Mouse (Mus musculus): ENCODE measurements around the gene Anapc15.
A peak's percentile ranks its signal among the peaks of the same experiment; 100 is the strongest.
"Not testable (repeated sequence)": the region's sequence is repeated elsewhere in the genome, so short reads cannot be mapped to it uniquely, and the experiment has no call there.

Anapc15 gene

GRCm38 (mm10) chr7:101896104-101897066, 32.9 kb downstream of the Anapc15 start:
- DNase-seq (ENCODE audit: low spot score) = peak; percentile 98

GRCm38 (mm10) chr7:101900331-101901097, 37.0 kb downstream of the Anapc15 start:
- no peak for DNase-seq (ENCODE audit: low spot score)

- DNase-seq (ENCODE audit: low spot score) = no peak
These were observed 38.5 kb downstream of the Anapc15 start for GRCm38 (mm10) chr7:101901969-101902368.

- DNase-seq (ENCODE audit: low spot score) = no peak
These were observed 39.3 kb downstream of the Anapc15 start for GRCm38 (mm10) chr7:101902846-101903245.

- peak; percentile 99 for DNase-seq (ENCODE audit: low spot score)
These were observed 42.2 kb downstream of the Anapc15 start, which contains the start of gene Lamtor1 for GRCm38 (mm10) chr7:101905561-101906286. Gene Lamtor1, plus strand, starts transcription at chr7:101905904.

GRCm38 (mm10) chr7:101906287-101906681, 42.8 kb downstream of the Anapc15 start, which contains the start of gene Tomt:
Gene Tomt, minus strand, starts transcription at chr7:101906359.
- no peak for DNase-seq (ENCODE audit: low spot score)

- DNase-seq (ENCODE audit: low spot score) = no peak
These were observed 43.2 kb downstream of the Anapc15 start for GRCm38 (mm10) chr7:101906696-101907095.

- no peak for DNase-seq (ENCODE audit: low spot score)
These were observed 44.9 kb downstream of the Anapc15 start for GRCm38 (mm10) chr7:101908367-101908766.

GRCm38 (mm10) chr7:101910138-101910537, 46.6 kb downstream of the Anapc15 start:
- DNase-seq (ENCODE audit: low spot score) = no peak

GRCm38 (mm10) chr7:101911982-101912381, 48.5 kb downstream of the Anapc15 start:
- no peak for DNase-seq (ENCODE audit: low spot score)

GRCm38 (mm10) chr7:101918071-101918470, 54.6 kb downstream of the Anapc15 start:
- DNase-seq (ENCODE audit: low spot score) = peak; percentile 63

GRCm38 (mm10) chr7:101925892-101926291, 62.4 kb downstream of the Anapc15 start:
- DNase-seq (ENCODE audit: low spot score) = not testable (repeated sequence)

GRCm38 (mm10) chr7:101928093-101928492, 64.6 kb downstream of the Anapc15 start:
- DNase-seq (ENCODE audit: low spot score) = no peak

- no peak for DNase-seq (ENCODE audit: low spot score)
These were observed 69.0 kb downstream of the Anapc15 start for GRCm38 (mm10) chr7:101932551-101932950.

GRCm38 (mm10) chr7:101933300-101933699, 69.8 kb downstream of the Anapc15 start:
- DNase-seq (ENCODE audit: low spot score) = no peak

GRCm38 (mm10) chr7:101933751-101934240, 70.3 kb downstream of the Anapc15 start, which contains the start of the genes Lrrc51 and Numa1:
Gene Lrrc51, minus strand, starts transcription at chr7:101933895.
Gene Numa1, plus strand, starts transcription at chr7:101934111.
- peak; percentile 99 for DNase-seq (ENCODE audit: low spot score)

GRCm38 (mm10) chr7:101935957-101936356, 72.4 kb downstream of the Anapc15 start:
- DNase-seq (ENCODE audit: low spot score) = no peak

GRCm38 (mm10) chr7:101936996-101937395, 73.5 kb downstream of the Anapc15 start:
- DNase-seq (ENCODE audit: low spot score) = no peak

GRCm38 (mm10) chr7:101937569-101937968, 74.1 kb downstream of the Anapc15 start:
- DNase-seq (ENCODE audit: low spot score) = no peak

GRCm38 (mm10) chr7:101938348-101938747, 74.8 kb downstream of the Anapc15 start:
- no peak for DNase-seq (ENCODE audit: low spot score)

- no peak for DNase-seq (ENCODE audit: low spot score)
These were observed 76.2 kb downstream of the Anapc15 start for GRCm38 (mm10) chr7:101939758-101940157.

- DNase-seq (ENCODE audit: low spot score) = not testable (repeated sequence)
These were observed 85.5 kb downstream of the Anapc15 start for GRCm38 (mm10) chr7:101949008-101949407.
